Mouse (Mus musculus) intestine, postnatal 0 days (tissue): Measurements from ENCODE around the gene Mkln1. TPM values are rescaled to one million over a fixed set of nuclear protein-coding genes. Genes with fewer than 3 reads are reported as not detected.
"Not testable (repeated sequence)": the region's sequence is repeated elsewhere in the genome, so short reads cannot be mapped to it uniquely, and the experiment has no call there.

ENCODE experiments used
- ATAC-seq: fragments of 200-750 bp; cut with Nextera tagmentation; 2 replicates; pipeline ENCODE4 v1.8.0; 2017; ENCODE audit warnings: mild to moderate bottlenecking, moderate TSS enrichment, moderate library complexity
- H3K27ac ChIP-seq: fragments of 300-500 bp; sonication (generic); 2 replicates; pipeline ENCODE4 v1.5.1; 2014; ENCODE audit warnings: mild to moderate bottlenecking, low read depth, low read length, moderate library complexity
- H3K27me3 ChIP-seq: fragments of 300-500 bp; sonication (generic); replicated peaks from 2 replicates; pipeline ENCODE4 v1.6.1; 2014; ENCODE audit warnings: low read length, mixed read lengths; ENCODE audit not compliant: control insufficient read depth, insufficient read depth
- H3K36me3 ChIP-seq: fragments of 300-500 bp; sonication (generic); 2 replicates; pipeline ENCODE4 v1.6.1; 2014; ENCODE audit warnings: mild to moderate bottlenecking, moderate library complexity; ENCODE audit not compliant: control insufficient read depth, insufficient read depth
- H3K4me1 ChIP-seq: fragments of 300-500 bp; sonication (generic); replicated peaks from 2 replicates; pipeline ENCODE4 v1.6.1; 2014; ENCODE audit warnings: antibody characterized with exemption, low read length, mixed read lengths; ENCODE audit not compliant: control insufficient read depth, insufficient read depth
- H3K4me2 ChIP-seq: fragments of 300-500 bp; sonication (generic); replicated peaks from 2 replicates; pipeline ENCODE4 v1.6.1; 2014; ENCODE audit warnings: low read depth, mild to moderate bottlenecking, moderate library complexity
- H3K4me3 ChIP-seq: fragments of 300-500 bp; sonication (generic); 2 replicates; pipeline ENCODE4 v1.5.1; 2014; ENCODE audit warnings: low read depth, low read length
- H3K9ac ChIP-seq: fragments of 300-500 bp; sonication (generic); 2 replicates; pipeline ENCODE4 v1.6.1; 2014; ENCODE audit warnings: mild to moderate bottlenecking, low read depth, low read length
- H3K9me3 ChIP-seq: fragments of 300-500 bp; sonication (generic); 2 replicates; pipeline ENCODE4 v1.6.1; 2016; ENCODE audit warnings: mixed run types; ENCODE audit not compliant: control insufficient read depth
- CTCF ChIP-seq: sonication (generic); IDR thresholded peaks from 2 replicates; pipeline ENCODE4 v1.5.1; 2016; ENCODE audit warnings: low read depth, mild to moderate bottlenecking, control low read depth, antibody characterized with exemption, moderate library complexity
- WGBS: fragments of 180-500 bp; shearing (Covaris S2); extraction: QIAGEN DNeasy Blood & Tissue Kit; methylation state at CpG from one replicate; pipeline ENCODE4 v1.1.7; 2014; 5-methylcytosine and 5-hydroxymethylcytosine counted together
- polyA plus RNA-seq: library from polyadenylated mRNA; unstranded; fragments of >200 nt; fragmentation: Nextera tagmentation; extraction: Ambion mirVana; gene quantifications from 2 replicates; pipeline ENCODE4 v1.2.1, GENCODE M21; 2015

The Mkln1 gene
- polyA plus RNA-seq, 1 experiment from 2014 or later = 109 TPM

- Histone ChIP-seq H3K4me1 (0 out of 2 replicates have a peak, but pooled peaks cover 2% of the 10 kb centered on the region), H3K36me3 (no peaks in the 10 kb centered on the region), H3K9me3 (no peaks in the 10 kb centered on the region), H3K27ac (peak overlapping the region; percentile 65), H3K27me3 (no peaks in the 10 kb centered on the region; the same call in 1 of the 2 replicates), H3K4me3 (no peak overlapping the region), H3K9ac (no peak overlapping the region), H3K4me2 (peak overlapping the region; percentile 45)
- ATAC-seq = peak; percentile 89
- 25% methylated on average over 13 of the region's 13 CpGs for WGBS
- TF ChIP-seq CTCF = no peak
Measured at GRCm38 (mm10) chr6:31560138-31560959, 161.8 kb downstream of the Mkln1 start.

DNA sequence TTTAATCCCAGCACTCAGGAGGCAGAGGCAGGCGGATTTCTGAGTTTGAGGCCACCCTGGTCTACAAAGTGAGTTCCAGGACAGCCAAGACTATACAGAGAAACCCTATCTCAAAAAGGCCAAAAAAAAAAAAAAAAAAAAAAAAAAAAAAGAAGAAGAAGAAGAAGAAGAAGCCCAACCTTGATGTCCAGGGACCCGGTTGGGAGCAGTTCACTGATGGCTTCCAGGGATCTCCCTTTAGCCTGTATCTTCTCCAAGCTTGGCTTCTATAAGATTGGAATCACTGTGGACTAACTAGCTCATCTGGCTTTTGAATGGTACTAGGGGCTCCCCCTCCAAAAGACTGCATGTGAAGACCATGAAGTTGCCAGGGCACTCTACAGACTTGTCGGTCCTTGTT, 163.4 kb downstream of the Mkln1 start:
- 54% methylated on average over 3 of the region's 3 CpGs for WGBS
- not testable (repeated sequence) for H3K27ac ChIP-seq

DNA sequence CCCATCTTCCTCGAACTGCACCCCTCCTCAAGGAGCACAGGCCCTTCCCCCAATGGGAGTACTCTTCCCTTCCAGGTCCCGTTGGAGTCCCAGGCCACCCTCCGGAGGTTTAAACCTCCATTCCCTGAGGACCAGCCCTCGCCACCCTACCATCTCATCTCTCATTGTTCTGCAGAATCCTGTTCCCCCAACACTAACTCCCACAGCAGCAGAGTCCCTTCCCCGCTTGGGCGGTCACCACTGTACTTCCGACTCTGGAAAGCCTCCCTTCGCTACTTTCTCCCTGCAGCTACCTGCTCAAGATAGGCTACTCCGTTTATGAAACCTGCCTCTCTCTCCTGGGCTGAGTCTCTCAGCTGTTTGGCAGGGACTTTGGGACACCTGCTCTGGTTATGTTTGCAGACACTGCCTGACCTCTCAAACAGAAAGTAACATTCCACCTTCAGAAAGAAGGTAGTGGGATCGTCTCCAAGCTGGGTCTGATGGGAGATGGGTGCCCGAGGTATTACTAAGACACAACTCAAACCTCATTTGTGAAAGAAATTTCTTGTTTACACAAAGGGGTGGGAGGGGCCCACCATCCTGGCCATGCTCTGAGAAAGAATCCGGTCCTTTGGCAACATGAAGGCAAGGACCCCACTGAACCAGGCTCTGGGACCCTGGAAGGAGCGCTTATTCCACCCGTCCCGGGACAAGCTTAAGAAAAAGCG, 164.0 kb downstream of the Mkln1 start:
- peak overlapping the region; percentile 1; the same call in 1 of the 2 replicates for H3K27ac ChIP-seq

More for the DNA sequence above, 163.4 kb downstream of the Mkln1 start:
- not testable (repeated sequence) for H3K27me3 ChIP-seq, ATAC-seq, H3K9me3 ChIP-seq, H3K36me3 ChIP-seq, H3K9ac ChIP-seq, H3K4me1 ChIP-seq
- peak overlapping the region; percentile 62 for H3K4me3 ChIP-seq
- peak overlapping the region; percentile 85 for H3K4me2 ChIP-seq

GRCm38 (mm10) chr6:31563235-31564181, 165.0 kb downstream of the Mkln1 start, which contains the start of gene Podxl:
TSS of gene Podxl (minus strand) at chr6:31563981.
- H3K36me3 ChIP-seq = no peaks in the 10 kb centered on the region
- no peaks in the 10 kb centered on the region; the same call in 1 of the 2 replicates for H3K27me3 ChIP-seq
- under 1% methylated on average over 69 of the region's 91 CpGs for WGBS
- H3K4me1 ChIP-seq = 0 out of 2 replicates have a peak, but pooled peaks cover 2% of the 10 kb centered on the region
- peak within 1 kb of the TSS; percentile 5; the same call in 1 of the 2 replicates for H3K27ac ChIP-seq
- no peaks in the 10 kb centered on the region for H3K9me3 ChIP-seq
- peak; percentile 62 for ATAC-seq
- H3K9ac ChIP-seq = peak within 1 kb of the TSS; percentile 50
- peak within 1 kb of the TSS; percentile 85 for H3K4me2 ChIP-seq
- no peak for TF ChIP-seq CTCF
- H3K4me3 ChIP-seq = peak within 1 kb of the TSS; percentile 62

More for the DNA sequence above, 164.0 kb downstream of the Mkln1 start:
- no peaks in the 10 kb centered on the region for H3K9me3 ChIP-seq
- 14% methylated on average over 16 of the region's 16 CpGs for WGBS
- H3K4me2 ChIP-seq = peak overlapping the region; percentile 85
- peak overlapping the region; percentile 50; the same call in 1 of the 2 replicates for H3K9ac ChIP-seq
- H3K4me1 ChIP-seq = 0 out of 2 replicates have a peak, but pooled peaks cover 2% of the 10 kb centered on the region
- H3K27me3 ChIP-seq = no peaks in the 10 kb centered on the region; the same call in 1 of the 2 replicates
- no peak for TF ChIP-seq CTCF
- ATAC-seq = no peak
- H3K4me3 ChIP-seq = peak overlapping the region; percentile 62
- no peaks in the 10 kb centered on the region for H3K36me3 ChIP-seq

DNA sequence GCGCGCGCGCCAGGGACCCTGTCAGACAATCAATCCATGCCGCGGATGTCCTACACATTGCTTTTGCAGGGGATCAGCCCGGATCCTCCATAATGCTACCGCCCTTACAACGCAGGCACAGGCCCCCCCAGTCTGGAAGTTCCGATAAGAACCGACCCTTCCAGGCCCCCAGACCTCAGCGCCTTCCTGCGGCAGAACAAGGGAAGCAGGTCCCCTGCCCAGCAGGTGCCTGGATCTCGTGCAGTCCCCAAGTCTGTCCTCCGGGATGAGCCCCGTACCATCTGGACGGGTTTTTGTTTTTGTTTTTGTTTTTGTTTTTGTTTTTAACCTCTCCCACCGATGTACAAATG, 165.6 kb downstream of the Mkln1 start:
- H3K9ac ChIP-seq = 0 out of 2 replicates have a peak overlapping the region, but pooled peaks have one; percentile 22
- no peak for ATAC-seq
- H3K4me2 ChIP-seq = peak overlapping the region; percentile 85
- H3K27me3 ChIP-seq = no peaks in the 10 kb centered on the region; the same call in 1 of the 2 replicates
- no peaks in the 10 kb centered on the region for H3K36me3 ChIP-seq
- 0 out of 2 replicates have a peak, but pooled peaks cover 2% of the 10 kb centered on the region for H3K4me1 ChIP-seq
- 0 out of 2 replicates have a peak, but pooled peaks have one; percentile 6 for TF ChIP-seq CTCF
- H3K27ac ChIP-seq = no peak overlapping the region
- H3K4me3 ChIP-seq = peak overlapping the region; percentile 62
- H3K9me3 ChIP-seq = no peaks in the 10 kb centered on the region
- under 1% methylated on average over 17 of the region's 18 CpGs for WGBS
